Mouse (Mus musculus) kidney, adult 18-20 months (tissue): ENCODE measurements around the gene Cnn1.

ENCODE experiments used
- DNase-seq: peaks from one replicate; pipeline ENCODE4 v3.0.0; 2021

Cnn1 gene

DNA sequence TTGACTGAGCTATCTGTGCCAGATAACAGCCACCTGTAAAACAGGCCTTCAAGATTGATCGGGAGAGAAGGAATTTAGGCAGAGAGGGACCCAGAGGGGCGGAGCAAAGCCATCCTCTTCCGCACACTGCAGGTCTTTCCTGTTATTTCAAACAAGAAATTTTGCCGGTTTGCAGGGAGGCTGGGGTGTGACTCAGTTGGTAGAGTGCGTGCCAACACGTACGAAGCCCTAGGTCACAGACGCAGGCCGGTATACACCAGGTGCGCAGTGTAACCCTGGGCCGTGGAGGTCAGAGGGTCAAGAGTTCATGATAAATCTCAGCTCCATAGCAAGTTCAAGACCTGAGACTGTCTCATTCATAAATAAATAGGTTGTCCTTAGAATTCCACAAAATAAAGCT lies 33.2 kb downstream of the Cnn1 start:
- no peak for DNase-seq

DNA sequence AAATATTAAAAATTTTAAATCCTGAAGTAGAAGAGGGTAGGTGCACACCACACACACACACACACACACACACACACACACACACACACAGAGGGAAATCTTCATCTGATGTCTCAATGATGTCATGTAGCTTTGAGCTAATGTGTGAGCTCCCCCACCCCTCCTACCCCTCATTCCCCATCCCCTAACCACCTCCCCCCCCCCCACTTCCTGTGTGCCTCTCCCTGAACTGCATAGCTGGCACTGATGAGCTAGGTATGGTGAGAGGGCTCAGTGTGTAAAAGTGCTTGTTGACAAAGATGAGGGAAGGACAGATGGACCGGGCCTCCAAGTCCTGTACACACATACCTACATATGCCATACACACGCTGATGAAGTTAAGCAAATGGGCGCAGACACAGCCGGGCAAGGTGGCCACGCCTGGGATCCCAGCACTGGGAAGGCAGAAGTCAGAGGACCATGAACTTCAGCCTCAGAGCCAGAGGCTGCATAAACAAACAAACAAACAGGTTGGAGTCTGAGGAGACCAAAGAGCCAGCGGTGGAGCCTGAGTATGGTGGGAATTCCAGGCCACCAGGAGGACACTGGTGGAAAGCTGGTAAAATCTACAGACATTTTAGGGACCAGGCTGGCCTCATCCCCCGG lies 35.4 kb downstream of the Cnn1 start:
- DNase-seq = no peak

- DNase-seq = no peak
Observed at GRCm38 (mm10) chr9:22134988-22135643, 36.1 kb downstream of the Cnn1 start.

DNA sequence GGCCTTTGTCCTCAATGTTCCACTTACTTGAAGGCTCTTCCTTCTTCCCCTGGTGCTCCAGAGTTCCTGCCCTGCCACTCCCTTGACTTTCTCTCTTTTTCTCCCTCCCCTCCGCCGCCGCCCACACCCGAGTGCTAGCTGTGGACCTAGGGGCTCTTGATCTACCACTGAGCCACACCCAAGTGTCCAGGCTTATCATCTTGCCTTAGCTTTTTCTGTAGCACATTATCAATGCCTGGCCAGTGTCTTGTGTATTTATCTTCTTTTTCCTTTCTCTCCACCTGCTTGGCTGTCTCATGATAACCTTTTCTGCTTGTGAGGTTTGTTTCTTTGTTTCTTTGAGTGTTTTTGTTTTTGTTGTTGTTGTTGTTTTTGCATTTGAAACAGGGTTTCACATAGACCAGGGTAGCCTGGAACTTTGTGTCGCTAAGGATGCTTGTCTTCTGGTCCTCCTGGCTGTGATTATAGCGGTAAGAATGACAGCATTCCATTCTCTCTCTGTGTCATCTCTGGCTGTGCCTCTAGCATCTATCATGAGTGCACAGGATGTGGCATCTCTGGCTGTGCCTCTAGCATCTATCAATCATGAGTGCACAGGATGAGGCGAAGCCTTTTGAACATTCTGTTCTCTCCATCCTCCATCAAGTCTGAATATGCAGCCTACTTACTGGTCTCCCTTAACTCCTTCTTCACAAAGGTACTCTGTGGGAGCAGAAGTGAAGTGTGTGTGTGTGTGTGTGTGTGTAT lies 36.8 kb downstream of the Cnn1 start, which contains the start of gene Acp5:
Gene Acp5 (minus strand): TSS at position 68 of the 747 bp plus-strand sequence.
- DNase-seq = no peak

GRCm38 (mm10) chr9:22136765-22137547 lies 37.9 kb downstream of the Cnn1 start:
- no peak for DNase-seq

- peak; percentile 63 for DNase-seq
Observed at GRCm38 (mm10) chr9:22138480-22138879, 39.5 kb downstream of the Cnn1 start.

GRCm38 (mm10) chr9:22139746-22140145 lies 40.7 kb downstream of the Cnn1 start:
- DNase-seq = no peak

- DNase-seq = peak; percentile 89
Observed at GRCm38 (mm10) chr9:22143108-22144037, 44.4 kb downstream of the Cnn1 start.

GRCm38 (mm10) chr9:22144304-22144965 lies 45.4 kb downstream of the Cnn1 start:
- no peak for DNase-seq

DNA sequence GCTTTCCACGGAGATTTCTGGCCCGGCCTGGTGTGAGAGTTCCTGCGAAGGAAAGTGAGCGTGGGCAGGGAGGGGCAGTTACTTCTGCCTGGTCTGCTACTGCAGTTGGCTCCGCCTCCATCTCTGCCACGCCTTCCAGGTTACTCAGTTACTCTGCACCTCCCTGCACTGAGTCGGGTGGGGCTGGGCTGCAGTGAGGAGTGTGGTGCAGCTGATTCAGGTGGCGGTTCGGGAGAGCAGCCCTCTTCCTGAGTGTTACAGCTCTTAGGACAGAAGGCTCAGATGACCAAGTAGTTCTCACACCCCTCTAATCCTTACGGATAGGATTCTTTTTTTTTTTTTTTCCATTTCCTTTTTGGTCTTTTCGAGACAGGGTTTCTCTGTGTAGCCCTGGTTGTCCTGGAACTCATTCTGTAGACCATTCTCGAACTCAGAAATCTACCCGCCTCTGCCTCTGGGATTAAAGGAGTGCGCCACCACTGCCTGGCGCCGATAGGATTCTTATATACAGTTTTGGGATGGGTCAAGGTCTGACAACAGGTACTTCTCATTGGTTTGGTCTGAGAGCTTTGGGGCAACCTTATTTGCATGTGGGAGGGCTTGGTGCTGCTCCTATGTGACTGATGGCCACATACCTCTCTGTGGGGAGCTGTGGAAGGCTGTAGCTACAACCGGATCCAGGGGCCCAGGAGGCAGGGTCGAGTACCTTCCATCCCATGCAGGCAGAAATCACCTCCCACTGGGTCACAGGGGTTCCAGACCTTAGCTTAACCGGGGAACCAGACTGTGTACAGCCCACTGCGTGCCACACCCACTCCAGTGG lies 50.6 kb downstream of the Cnn1 start:
- peak; percentile 60 for DNase-seq

GRCm38 (mm10) chr9:22150249-22150693 lies 51.3 kb downstream of the Cnn1 start:
- peak; percentile 53 for DNase-seq

DNA sequence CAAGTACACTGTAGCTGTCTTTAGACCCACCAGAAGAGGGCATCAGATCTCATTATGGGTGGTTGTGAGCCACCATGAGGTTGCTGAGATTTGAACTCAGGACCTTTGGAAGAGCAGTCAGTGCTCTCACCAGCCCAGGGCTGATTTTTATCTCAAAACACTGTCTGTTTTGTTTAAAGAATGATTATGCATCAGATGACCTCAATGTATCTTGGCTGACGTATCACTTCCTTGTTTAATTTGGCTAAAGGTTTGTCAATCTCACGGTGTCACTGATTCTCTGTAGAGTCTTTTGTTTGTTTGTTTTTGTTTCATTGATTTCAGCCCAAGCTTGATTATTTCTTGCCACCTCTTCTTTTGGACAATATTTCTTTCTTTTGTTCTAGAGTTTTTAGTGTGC lies 51.9 kb downstream of the Cnn1 start:
- DNase-seq = no peak

GRCm38 (mm10) chr9:22153810-22154209 lies 54.8 kb downstream of the Cnn1 start:
- no peak for DNase-seq

DNA sequence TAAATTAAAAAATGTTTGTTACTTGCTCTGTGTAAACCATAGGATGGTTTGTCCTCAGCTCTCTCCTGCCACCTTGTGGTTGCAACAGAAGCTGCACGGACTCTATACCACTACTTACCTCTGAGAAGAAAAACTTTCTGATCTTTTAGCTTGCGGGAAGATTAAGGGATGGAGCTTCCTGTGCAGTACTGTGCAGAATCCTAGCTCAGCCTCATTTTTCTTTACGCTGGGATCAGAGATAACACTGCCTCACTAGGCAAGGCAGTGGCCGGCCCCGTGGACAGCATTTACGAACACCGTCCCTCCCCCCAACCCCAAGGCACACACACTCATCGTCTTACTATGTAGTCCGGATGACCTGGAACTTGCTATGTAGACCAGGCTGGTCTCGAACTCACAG lies 56.6 kb downstream of the Cnn1 start:
- peak; percentile 72 for DNase-seq

GRCm38 (mm10) chr9:22156497-22157245 lies 57.7 kb downstream of the Cnn1 start, which contains the start of gene Pigyl:
Gene Pigyl, plus strand, starts transcription at chr9:22156846.
- peak; percentile 99 for DNase-seq

- no peak for DNase-seq
Observed at GRCm38 (mm10) chr9:22157516-22158265, 58.7 kb downstream of the Cnn1 start.
